Mouse (Mus musculus) MEL (cell line): ENCODE measurements around the gene Vmn1r69. TPM values are rescaled to one million over a fixed set of nuclear protein-coding genes. Genes with fewer than 3 reads are reported as not detected.

ENCODE experiments used
- DNase-seq: peaks from one replicate; pipeline ENCODE4 v3.0.0; 2011; ENCODE audit warnings: low read depth, low spot score
- H3K27ac ChIP-seq: 2 replicates; pipeline ENCODE4 v1.5.1; 2012; ENCODE audit warnings: low read depth, mild to moderate bottlenecking, control low read depth, low read length, moderate library complexity; ENCODE audit not compliant: control insufficient read depth
- H3K27me3 ChIP-seq, 2 experiments: fragments of 150-350 bp in 1 of 2; sonication (generic) in 1 of 2; 2 replicates each; pipeline ENCODE4 v1.6.1; 2012; ENCODE audit warnings: low read length in 2 of 2, mild to moderate bottlenecking in 2 of 2, improper control_type of control experiment in 1 of 2, moderate library complexity in 1 of 2; ENCODE audit not compliant: insufficient read depth in 2 of 2, control insufficient read depth in 1 of 2
- H3K36me3 ChIP-seq, 2 experiments: 2 replicates each; pipeline ENCODE4 v1.6.1; 2012 to 2014; ENCODE audit warnings: low read length in 2 of 2, improper control_type of control experiment in 1 of 2, inconsistent platforms in 1 of 2, mild to moderate bottlenecking in 1 of 2; ENCODE audit not compliant: insufficient read depth in 2 of 2, control insufficient read depth in 1 of 2
- H3K4me1 ChIP-seq, 2 experiments: fragments of 150-350 bp in 1 of 2; sonication (generic) in 1 of 2; 2 replicates each; pipeline ENCODE4 v1.6.1; 2012; ENCODE audit warnings: low read length in 2 of 2, improper control_type of control experiment in 1 of 2, mild to moderate bottlenecking in 1 of 2; ENCODE audit not compliant: insufficient read depth in 2 of 2, control insufficient read depth in 1 of 2
- H3K4me3 ChIP-seq, 2 experiments: fragments of 150-350 bp in 1 of 2; sonication (generic) in 1 of 2; 2 replicates each; pipeline ENCODE4 v1.5.1; 2012; ENCODE audit warnings: low read depth in 2 of 2, low read length in 2 of 2, mild to moderate bottlenecking in 2 of 2, moderate library complexity in 2 of 2, control low read depth in 1 of 2, improper control_type of control experiment in 1 of 2; ENCODE audit not compliant: control insufficient read depth in 1 of 2, insufficient read depth in 1 of 2
- H3K79me2 ChIP-seq: 2 replicates; pipeline ENCODE4 v1.6.1; 2012; ENCODE audit warnings: mild to moderate bottlenecking, low read length, moderate library complexity; ENCODE audit not compliant: control insufficient read depth, poor library complexity, insufficient read depth
- H3K9ac ChIP-seq: 2 replicates; pipeline ENCODE4 v1.6.1; 2012; ENCODE audit warnings: low read depth, mild to moderate bottlenecking, control low read depth, low read length, moderate library complexity; ENCODE audit not compliant: control insufficient read depth, poor library complexity, severe bottlenecking
- H3K9me3 ChIP-seq: fragments of 150-350 bp; sonication (generic); replicated peaks from 2 replicates; pipeline ENCODE4 v1.6.1; 2012; ENCODE audit warnings: mild to moderate bottlenecking, low read length, improper control_type of control experiment, moderate library complexity; ENCODE audit not compliant: insufficient read depth
- KAT2A ChIP-seq: conservative IDR thresholded peaks from 2 replicates; pipeline ENCODE4 v1.6.1; 2012; ENCODE audit warnings: low read depth, low read length, improper control_type of control experiment, inconsistent platforms
- RAD21 ChIP-seq: IDR thresholded peaks from 2 replicates; pipeline ENCODE4 v1.6.1; 2011; ENCODE audit warnings: mild to moderate bottlenecking, low read depth, low read length, improper control_type of control experiment
- polyA plus RNA-seq, 2 experiments: library from polyadenylated mRNA; stranded (reverse) in 1 of 2; unstranded in 1 of 2; fragments of >175 nt in 1 of 2; fragments of >200 nt in 1 of 2; gene quantifications; 2 replicates each; pipeline versions ENCODE4 v1.2.1 to v1.2.4; 2012; ENCODE audit warnings: low replicate concordance in 2 of 2, low read depth in 1 of 2; ENCODE audit not compliant: insufficient read length in 2 of 2, insufficient read depth in 1 of 2, missing spikeins in 1 of 2
- total RNA-seq: library from RNA; depleted of rRNA; stranded (reverse); fragments of 300-350 nt; gene quantifications from 2 replicates; pipeline ENCODE4 v1.2.3, GENCODE M21; 2012; rRNA removed

Vmn1r69 gene
- total and polyA plus RNA-seq, 3 experiments, result not detected

DNA sequence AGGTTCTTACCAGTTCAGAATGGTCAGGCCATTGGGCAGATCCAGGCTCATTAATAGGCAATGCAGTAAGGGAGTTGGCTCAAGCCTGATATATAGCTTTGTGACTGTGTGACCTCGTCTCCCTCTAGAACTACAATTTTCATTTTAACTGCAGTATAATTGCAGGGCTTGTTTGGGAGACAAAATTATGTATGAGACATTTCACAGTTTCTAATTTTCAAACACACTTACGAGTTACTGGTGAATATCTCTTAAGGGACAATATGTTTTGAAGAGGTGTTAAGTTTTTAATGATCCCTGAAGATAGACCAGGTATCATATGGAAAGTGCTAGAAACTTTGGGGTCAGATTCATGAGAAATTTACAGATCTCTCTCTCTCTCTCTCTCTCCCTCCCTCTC is 55.1 kb downstream of the Vmn1r69 start, which contains the start of gene Vmn1r68:
Gene Vmn1r68, minus strand, starts transcription at position 101 of the 400 bp plus-strand sequence.
- DNase-seq, result no peak
- no peak for TF ChIP-seq KAT2A
- no peak for TF ChIP-seq RAD21
- H3K36me3 ChIP-seq, result no peaks in the 10 kb centered on the region
- no peaks in the 10 kb centered on the region for H3K27me3 ChIP-seq
- H3K9me3 ChIP-seq, result no peaks in the 10 kb centered on the region
- no peak within 1 kb of the TSS for H3K9ac ChIP-seq
- H3K79me2 ChIP-seq, result no peaks in the 10 kb centered on the region
- no peak within 1 kb of the TSS for H3K27ac ChIP-seq
- H3K4me3 ChIP-seq, result no peak within 1 kb of the TSS
- no peaks in the 10 kb centered on the region for H3K4me1 ChIP-seq

Other genes with a start within 250 kb of the Vmn1r69 start
- gene Vmn1r67, start 170.3 kb downstream of the Vmn1r69 start, total RNA-seq, result not detected in 2 replicates
- not detected for gene Vmn1r67, start 170.3 kb downstream of the Vmn1r69 start, polyA plus RNA-seq
- not detected in 2 replicates for gene Zik1, start 118.3 kb downstream of the Vmn1r69 start, total RNA-seq
- not detected for gene Zik1, start 118.3 kb downstream of the Vmn1r69 start, polyA plus RNA-seq
- not detected in 2 replicates for gene Vmn1r68, start 55.2 kb downstream of the Vmn1r69 start, total RNA-seq
- not detected for gene Vmn1r68, start 55.2 kb downstream of the Vmn1r69 start, polyA plus RNA-seq
- not detected in 2 replicates for gene Vmn1r70, start 17.9 kb upstream of the Vmn1r69 start, total RNA-seq
- gene Vmn1r70, start 17.9 kb upstream of the Vmn1r69 start, polyA plus RNA-seq, result not detected
- gene Nlrp4b, start 74.1 kb upstream of the Vmn1r69 start, total RNA-seq, result not detected in 2 replicates
- not detected for gene Nlrp4b, start 74.1 kb upstream of the Vmn1r69 start, polyA plus RNA-seq
- gene Vmn1r71, start 140.7 kb upstream of the Vmn1r69 start, total RNA-seq, result not detected in 2 replicates
- not detected for gene Vmn1r71, start 140.7 kb upstream of the Vmn1r69 start, polyA plus RNA-seq